Mouse (Mus musculus) forebrain, embryonic 11.5 days (tissue): Measurements from ENCODE around the gene Prpf31. TPM values are rescaled to one million over a fixed set of nuclear protein-coding genes. Genes with fewer than 3 reads are reported as not detected.

Experiments
- ATAC-seq: fragments of 200-750 bp; cut with Nextera tagmentation; replicated peaks from 2 replicates; pipeline ENCODE4 v1.8.0; 2017; ENCODE audit warnings: moderate TSS enrichment; ENCODE audit not compliant: low FRiP score
- DNase-seq: peaks from one replicate; pipeline ENCODE4 v3.0.0-alpha.2; 2017; ENCODE audit warnings: low spot score
- H3K27ac ChIP-seq: fragments of 300-500 bp; sonication (generic); 2 replicates; pipeline ENCODE4 v1.5.1; 2014; ENCODE audit warnings: low read depth, low read length
- H3K27me3 ChIP-seq: fragments of 300-500 bp; sonication (generic); 2 replicates; pipeline ENCODE4 v1.6.1; 2014; ENCODE audit warnings: mild to moderate bottlenecking, low read length, mixed read lengths; ENCODE audit not compliant: control insufficient read depth, insufficient read depth
- H3K36me3 ChIP-seq: fragments of 300-500 bp; sonication (generic); 2 replicates; pipeline ENCODE4 v1.6.1; 2014; ENCODE audit warnings: mild to moderate bottlenecking, low read length, moderate library complexity, mixed read lengths; ENCODE audit not compliant: control insufficient read depth, insufficient read depth
- H3K4me1 ChIP-seq: fragments of 300-500 bp; sonication (generic); replicated peaks from 2 replicates; pipeline ENCODE4 v1.6.1; 2014; ENCODE audit warnings: low read length, mixed read lengths; ENCODE audit not compliant: control insufficient read depth, insufficient read depth
- H3K4me2 ChIP-seq: fragments of 300-500 bp; sonication (generic); 2 replicates; pipeline ENCODE4 v1.6.1; 2014; ENCODE audit warnings: low read depth, mild to moderate bottlenecking, low read length, moderate library complexity, mixed read lengths; ENCODE audit not compliant: severe bottlenecking
- H3K4me3 ChIP-seq: fragments of 300-500 bp; sonication (generic); 2 replicates; pipeline ENCODE4 v1.5.1; 2014; ENCODE audit warnings: low read depth, low read length
- H3K9ac ChIP-seq: fragments of 300-500 bp; sonication (generic); 2 replicates; pipeline ENCODE4 v1.6.1; 2014; ENCODE audit warnings: low read length
- H3K9me3 ChIP-seq: fragments of 300-500 bp; sonication (generic); 2 replicates; pipeline ENCODE4 v1.6.1; 2016; ENCODE audit warnings: low read length, mixed read lengths; ENCODE audit not compliant: control insufficient read depth
- WGBS: fragments of 180-500 bp; shearing (Covaris S2); extraction: QIAGEN DNeasy Blood & Tissue Kit; methylation state at CpG from one replicate; pipeline ENCODE4 v1.1.7; 2014; 5-methylcytosine and 5-hydroxymethylcytosine counted together
- polyA plus RNA-seq: library from polyadenylated mRNA; unstranded; fragments of >200 nt; fragmentation: Nextera tagmentation; extraction: Ambion mirVana; gene quantifications from 2 replicates; pipeline ENCODE4 v1.2.1, GENCODE M21; 2014

The Prpf31 gene
- polyA plus RNA-seq, 1 experiment from 2014 or later: 157 TPM

GRCm38 (mm10) chr7:3611006-3611405, 18.8 kb upstream of the Prpf31 start:
- DNase-seq: no peak
- H3K4me1 ChIP-seq: no peaks in the 10 kb centered on the region
- no peak overlapping the region for H3K27ac ChIP-seq
- H3K27me3 ChIP-seq: no peaks in the 10 kb centered on the region
- no peak overlapping the region for H3K9ac ChIP-seq
- H3K36me3 ChIP-seq: no peaks in the 10 kb centered on the region
- no peak for ATAC-seq
- no peak overlapping the region for H3K4me2 ChIP-seq
- H3K9me3 ChIP-seq: no peaks in the 10 kb centered on the region
- 86% methylated on average over 13 of the region's 13 CpGs for WGBS
- H3K4me3 ChIP-seq: no peak overlapping the region

- Histone ChIP-seq H3K4me1 (no peaks in the 10 kb centered on the region; the same call in 1 of the 2 replicates), H3K4me3 (no peak overlapping the region), H3K27me3 (no peaks in the 10 kb centered on the region), H3K9me3 (no peaks in the 10 kb centered on the region), H3K36me3 (no peaks in the 10 kb centered on the region), H3K27ac (no peak overlapping the region), H3K4me2 (no peak overlapping the region), H3K9ac (no peak overlapping the region)
- DNase-seq (no peak), ATAC-seq (no peak)
- whole genome bisulfite sequencing: 76% methylated on average over 3 of the region's 3 CpGs
Observed at GRCm38 (mm10) chr7:3614021-3614420, 15.8 kb upstream of the Prpf31 start.

DNA sequence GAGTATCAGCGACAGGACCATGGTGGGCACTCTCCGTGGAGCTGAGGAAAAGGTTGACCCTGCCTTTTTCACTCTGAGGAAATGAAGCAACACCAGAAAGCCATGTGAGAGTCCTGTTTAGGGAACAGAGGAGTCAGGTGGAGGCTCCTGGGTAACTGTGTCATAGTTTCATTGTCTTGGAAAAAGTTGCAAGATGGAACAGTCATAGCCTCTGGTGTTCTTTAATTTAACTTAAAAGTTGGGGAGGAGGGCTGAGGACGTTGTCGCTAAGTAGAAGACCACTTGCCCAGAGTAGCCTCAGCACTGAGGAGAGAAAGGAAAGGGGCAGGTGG, 13.8 kb upstream of the Prpf31 start, which contains the start of gene Oscar:
Gene Oscar (minus strand): TSS at position 101 of the 332 bp plus-strand sequence.
- no peak for DNase-seq

DNA sequence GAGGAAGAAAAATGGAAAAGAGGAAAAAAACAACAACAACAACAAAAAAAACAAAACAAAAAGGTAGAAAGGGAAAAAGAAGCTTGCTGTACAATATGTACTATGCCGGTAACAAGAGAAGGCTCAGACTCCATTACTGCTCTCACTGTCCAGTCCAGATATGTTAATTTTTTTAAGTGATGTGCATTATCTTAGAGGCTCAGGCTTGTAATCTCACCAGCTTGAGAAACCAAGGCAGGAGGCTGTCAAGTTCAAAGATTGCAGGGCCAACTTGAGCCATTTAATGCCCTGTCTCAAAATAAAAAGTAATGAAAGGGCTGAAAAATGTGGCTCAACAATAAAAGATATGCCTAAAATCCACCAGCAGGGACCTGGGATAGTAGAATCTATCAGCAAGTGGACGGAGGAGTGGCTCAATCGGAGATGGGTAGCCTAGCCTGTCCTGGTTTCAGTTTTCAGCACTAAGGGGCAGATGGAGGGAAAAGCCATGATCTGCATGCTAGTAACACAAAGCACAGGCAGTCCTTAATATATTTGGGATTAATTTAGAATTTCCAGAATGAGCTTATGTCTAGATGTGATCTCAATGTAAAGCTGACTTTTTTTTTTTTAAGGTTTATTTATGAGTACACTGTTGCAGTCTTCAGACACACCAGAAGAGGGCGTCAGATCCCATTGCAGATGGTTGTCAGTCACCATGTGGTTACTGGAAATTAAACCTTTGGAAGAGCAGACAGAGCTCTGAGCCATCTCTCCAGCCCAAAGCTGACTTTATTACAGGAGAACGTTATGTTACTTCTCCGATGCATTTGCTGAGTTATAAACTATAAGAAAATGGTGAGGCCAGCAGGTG, 13.2 kb upstream of the Prpf31 start:
- Histone ChIP-seq H3K4me3 (peak overlapping the region; percentile 77), H3K9me3 (no peaks in the 10 kb centered on the region), H3K27me3 (no peaks in the 10 kb centered on the region), H3K9ac (no peak overlapping the region), H3K27ac (no peak overlapping the region), H3K4me2 (peak overlapping the region; percentile 69; the same call in 1 of the 2 replicates), H3K36me3 (peaks cover 3% of the 10 kb centered on the region; the same call in 1 of the 2 replicates), H3K4me1 (no peaks in the 10 kb centered on the region; the same call in 1 of the 2 replicates)
- peak; percentile 47 for ATAC-seq
- 41% methylated on average over 6 of the region's 6 CpGs for WGBS
- DNase-seq: no peak

More for the DNA sequence above, 13.8 kb upstream of the Prpf31 start, which contains the start of gene Oscar:
- no peaks in the 10 kb centered on the region for H3K27me3 ChIP-seq
- H3K4me2 ChIP-seq: peak within 1 kb of the TSS; percentile 69; the same call in 1 of the 2 replicates
- peak within 1 kb of the TSS; percentile 77 for H3K4me3 ChIP-seq
- no peak within 1 kb of the TSS for H3K27ac ChIP-seq
- no peak within 1 kb of the TSS for H3K9ac ChIP-seq
- peaks cover 3% of the 10 kb centered on the region; the same call in 1 of the 2 replicates for H3K36me3 ChIP-seq
- WGBS: 83% methylated on average over 4 of the region's 4 CpGs
- H3K4me1 ChIP-seq: no peaks in the 10 kb centered on the region; the same call in 1 of the 2 replicates
- H3K9me3 ChIP-seq: no peaks in the 10 kb centered on the region
- ATAC-seq: no peak

DNA sequence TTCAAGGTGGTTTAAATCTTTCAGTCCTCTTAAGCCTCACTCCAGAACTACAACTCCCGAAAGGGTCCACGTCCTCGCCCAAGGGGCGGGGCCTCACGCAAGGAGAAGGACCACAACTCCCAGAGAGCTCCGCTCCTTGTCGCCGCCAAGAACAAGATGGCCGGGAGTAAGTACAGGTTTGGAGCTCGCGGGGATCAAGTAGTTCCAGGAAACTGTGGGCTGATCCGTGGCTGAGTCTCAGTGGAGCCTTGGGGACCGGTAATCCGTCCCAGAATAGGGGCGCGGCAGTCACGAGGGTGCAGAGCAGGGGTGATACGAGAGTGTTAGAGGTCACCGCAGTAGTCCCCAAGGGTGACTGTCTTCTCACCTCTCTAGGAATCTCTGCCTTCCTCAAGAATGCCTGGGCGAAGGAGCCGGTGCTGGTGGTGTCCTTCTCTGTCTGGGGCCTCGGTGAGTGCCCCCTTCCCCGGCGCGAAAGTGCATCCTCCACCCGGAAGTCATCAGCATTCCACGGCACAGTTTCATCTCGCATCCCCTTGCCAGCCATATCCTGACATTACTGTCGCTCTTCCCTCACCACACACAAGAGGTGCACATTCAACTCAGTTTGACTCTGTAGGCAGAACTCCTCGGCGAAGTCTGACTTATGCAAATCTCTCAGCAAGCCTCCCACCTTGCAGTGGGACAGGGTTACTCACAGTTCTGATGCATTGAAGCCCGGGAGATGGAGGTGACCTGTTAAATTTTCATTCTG, 12.4 kb upstream of the Prpf31 start, which contains the start of gene Ndufa3:
Gene Ndufa3 (plus strand): TSS at position 132 of the 754 bp plus-strand sequence.
- no peaks in the 10 kb centered on the region; the same call in 1 of the 2 replicates for H3K4me1 ChIP-seq
- peaks cover 3% of the 10 kb centered on the region; the same call in 1 of the 2 replicates for H3K36me3 ChIP-seq
- H3K9ac ChIP-seq: peak within 1 kb of the TSS; percentile 84
- H3K4me2 ChIP-seq: peak within 1 kb of the TSS; percentile 69
- no peaks in the 10 kb centered on the region for H3K9me3 ChIP-seq
- 1% methylated on average over 32 of the region's 32 CpGs for WGBS
- no peaks in the 10 kb centered on the region for H3K27me3 ChIP-seq
- H3K4me3 ChIP-seq: peak within 1 kb of the TSS; percentile 77
- ATAC-seq (peak; percentile 95), DNase-seq (peak; percentile 91)
- 0 out of 2 replicates have a peak within 1 kb of the TSS, but pooled peaks have one; percentile 26 for H3K27ac ChIP-seq

DNA sequence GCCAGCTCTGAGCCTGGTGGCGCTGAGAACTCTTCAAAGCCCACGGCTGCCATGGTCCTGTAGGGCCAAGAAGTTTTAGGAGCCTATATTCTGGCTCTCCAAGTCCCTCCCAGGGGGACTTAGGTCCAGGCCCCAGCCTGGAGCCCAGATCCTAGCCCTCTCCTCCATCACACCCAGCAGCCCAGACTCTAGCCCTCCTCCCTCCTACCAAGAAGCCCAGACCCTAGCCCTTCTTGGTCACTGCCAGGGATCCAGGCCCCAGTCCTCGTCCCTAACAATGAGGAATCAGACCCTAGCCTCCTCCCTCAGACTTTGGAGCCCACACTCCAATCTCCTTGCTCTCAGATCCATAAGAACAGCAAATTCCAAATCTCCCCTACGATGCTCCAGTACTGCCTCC, 755 bp upstream of the Prpf31 start:
- peaks cover 2% of the 10 kb centered on the region; the same call in 1 of the 2 replicates for H3K36me3 ChIP-seq
- peak overlapping the region; percentile 79 for H3K9ac ChIP-seq
- no peak for DNase-seq
- WGBS: 42% methylated on average over 4 of the region's 4 CpGs
- peak; percentile 42; the same call in 1 of the 2 replicates for ATAC-seq
- peak overlapping the region; percentile 89 for H3K4me2 ChIP-seq
- peaks cover 7% of the 10 kb centered on the region; the same call in 1 of the 2 replicates for H3K4me1 ChIP-seq
- H3K9me3 ChIP-seq: no peaks in the 10 kb centered on the region
- no peak overlapping the region for H3K27ac ChIP-seq
- no peaks in the 10 kb centered on the region for H3K27me3 ChIP-seq
- peak overlapping the region; percentile 71 for H3K4me3 ChIP-seq

DNA sequence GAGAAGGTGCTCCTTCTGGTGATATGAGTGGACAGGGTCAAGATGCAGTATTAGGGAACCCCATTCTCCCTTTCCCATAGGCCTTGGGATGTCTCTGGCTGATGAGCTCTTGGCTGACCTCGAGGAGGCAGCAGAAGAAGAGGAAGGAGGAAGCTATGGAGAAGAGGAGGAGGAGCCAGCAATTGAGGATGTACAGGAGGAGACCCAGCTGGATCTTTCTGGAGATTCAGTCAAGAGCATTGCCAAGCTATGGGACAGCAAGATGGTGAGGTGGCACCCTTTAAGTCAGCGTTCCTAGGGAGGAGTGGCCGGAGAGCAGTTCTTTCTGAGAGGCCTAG, 662 bp downstream of the Prpf31 start:
- Histone ChIP-seq H3K27ac (no peak overlapping the region), H3K9me3 (no peaks in the 10 kb centered on the region), H3K4me3 (peak overlapping the region; percentile 71), H3K4me1 (peaks cover 7% of the 10 kb centered on the region; the same call in 1 of the 2 replicates), H3K27me3 (no peaks in the 10 kb centered on the region), H3K9ac (peak overlapping the region; percentile 79), H3K4me2 (peak overlapping the region; percentile 90), H3K36me3 (no peaks in the 10 kb centered on the region; the same call in 1 of the 2 replicates)
- 64% methylated on average over 3 of the region's 3 CpGs for WGBS
- DNase-seq (no peak), ATAC-seq (no peak)

DNA sequence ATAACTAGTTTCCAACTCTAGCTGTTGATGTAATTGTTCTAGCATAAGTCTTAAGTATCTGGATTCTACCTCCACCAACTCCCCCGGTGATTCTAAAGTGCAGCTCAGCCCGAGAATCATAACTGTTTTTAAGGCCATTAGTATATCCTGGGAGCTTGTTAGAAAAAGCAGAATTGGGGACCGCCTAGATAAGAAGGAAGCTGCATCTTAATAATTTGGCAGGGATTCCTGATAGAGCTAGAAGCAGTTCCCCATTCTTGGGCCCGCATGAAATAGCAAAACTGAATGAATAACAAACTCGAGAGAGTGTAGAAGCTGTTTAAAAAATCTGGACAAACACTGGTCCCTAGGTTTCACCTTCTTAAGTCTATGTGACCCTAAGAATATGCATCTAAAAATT, 13.6 kb downstream of the Prpf31 start:
- 75% methylated on average over 5 of the region's 5 CpGs for WGBS
- Histone ChIP-seq H3K9ac (no peak overlapping the region), H3K4me1 (peaks cover 17% of the 10 kb centered on the region), H3K9me3 (no peaks in the 10 kb centered on the region), H3K4me3 (no peak overlapping the region), H3K36me3 (peaks cover 2% of the 10 kb centered on the region; the same call in 1 of the 2 replicates), H3K4me2 (no peak overlapping the region), H3K27ac (no peak overlapping the region), H3K27me3 (no peaks in the 10 kb centered on the region)
- ATAC-seq (no peak), DNase-seq (no peak)
